Mouse (Mus musculus) gastrocnemius, adult 8-10 months (tissue): ENCODE results near the gene Vps50. TPM values are rescaled to one million over a fixed set of nuclear protein-coding genes. Genes with fewer than 3 reads are reported as not detected.
A peak's percentile ranks its signal among the peaks of the same experiment; 100 is the strongest.
"Not testable (repeated sequence)": the region's sequence is repeated elsewhere in the genome, so short reads cannot be mapped to it uniquely, and the experiment has no call there.

Experiments used
- DNase-seq, 2 experiments: peaks; one replicate each; pipeline ENCODE4 v3.0.0; 2022; ENCODE audit warnings: low spot score in 2 of 2
- total RNA-seq, 4 experiments: library from RNA; stranded (reverse); gene quantifications; 2 replicates each; pipeline ENCODE4 v1.2.4; 2022

Gene Vps50
- total RNA-seq, 4 experiments from 2014 or later = 20.1 to 24.6 (median 21.3) TPM

GRCm38 (mm10) chr6:3531445-3531844 lies 33.3 kb downstream of the Vps50 start:
- DNase-seq = no peak

GRCm38 (mm10) chr6:3536048-3536447 lies 37.9 kb downstream of the Vps50 start:
- no peak for DNase-seq

- no peak for DNase-seq
Observed at GRCm38 (mm10) chr6:3539470-3539869, 41.3 kb downstream of the Vps50 start.

- DNase-seq = no peak
Observed at GRCm38 (mm10) chr6:3543862-3544261, 45.7 kb downstream of the Vps50 start.

- DNase-seq = no peak
Observed at GRCm38 (mm10) chr6:3544970-3545369, 46.8 kb downstream of the Vps50 start.

GRCm38 (mm10) chr6:3548959-3549358 lies 50.8 kb downstream of the Vps50 start:
- no peak for DNase-seq

GRCm38 (mm10) chr6:3549992-3550391 lies 51.8 kb downstream of the Vps50 start:
- no peak for DNase-seq

GRCm38 (mm10) chr6:3552681-3553080 lies 54.5 kb downstream of the Vps50 start:
- DNase-seq = not testable (repeated sequence)

- no peak for DNase-seq
Observed at GRCm38 (mm10) chr6:3557177-3557576, 59.0 kb downstream of the Vps50 start.

- no peak for DNase-seq
Observed at GRCm38 (mm10) chr6:3560009-3560408, 61.8 kb downstream of the Vps50 start.

GRCm38 (mm10) chr6:3562301-3562700 lies 64.1 kb downstream of the Vps50 start:
- no peak for DNase-seq

- DNase-seq = not testable (repeated sequence)
Observed at GRCm38 (mm10) chr6:3564118-3564517, 65.9 kb downstream of the Vps50 start.

- no peak for DNase-seq
Observed at GRCm38 (mm10) chr6:3565005-3565404, 66.8 kb downstream of the Vps50 start.

- DNase-seq = no peak
Observed at GRCm38 (mm10) chr6:3565667-3566066, 67.5 kb downstream of the Vps50 start.

- DNase-seq = no peak
Observed at GRCm38 (mm10) chr6:3567071-3567610, 69.0 kb downstream of the Vps50 start.

- no peak for DNase-seq
Observed at GRCm38 (mm10) chr6:3572221-3572815, 74.1 kb downstream of the Vps50 start.

- DNase-seq = no peak
Observed at GRCm38 (mm10) chr6:3573787-3574186, 75.6 kb downstream of the Vps50 start.

GRCm38 (mm10) chr6:3585402-3585801 lies 87.2 kb downstream of the Vps50 start:
- DNase-seq = no peak

- no peak for DNase-seq
Observed at GRCm38 (mm10) chr6:3590289-3590904, 92.2 kb downstream of the Vps50 start.

GRCm38 (mm10) chr6:3594246-3594645 lies 96.1 kb downstream of the Vps50 start:
- DNase-seq = no peak

- DNase-seq = no peak
Observed at GRCm38 (mm10) chr6:3612827-3613226, 114.6 kb downstream of the Vps50 start.

GRCm38 (mm10) chr6:3620428-3621387 lies 122.5 kb downstream of the Vps50 start:
- peak; percentile 3 to 11 for DNase-seq
